Mouse (Mus musculus) MEL (cell line): ENCODE measurements around the gene Agbl5.

Experiments
- BHLHE40 ChIP-seq: IDR thresholded peaks from 2 replicates; pipeline ENCODE4 v1.6.1; 2012; ENCODE audit warnings: low read depth, mild to moderate bottlenecking, inconsistent platforms, low read length, improper control_type of control experiment, borderline replicate concordance
- CHD1 ChIP-seq: IDR thresholded peaks from 2 replicates; pipeline ENCODE4 v1.6.1; 2012; ENCODE audit warnings: low read depth, mild to moderate bottlenecking, inconsistent platforms, low read length, improper control_type of control experiment
- CTCF ChIP-seq, 3 experiments: IDR thresholded peaks in 2 of 3; conservative IDR thresholded peaks in 1 of 3; 2 replicates each; pipeline ENCODE4 v1.5.1; 2011 to 2012; ENCODE audit warnings: low read length in 3 of 3, low read depth in 2 of 3, mild to moderate bottlenecking in 2 of 3, improper control_type of control experiment in 1 of 3, inconsistent platforms in 1 of 3, mixed read lengths in 1 of 3, moderate library complexity in 1 of 3; ENCODE audit not compliant: control insufficient read depth in 1 of 3, insufficient read depth in 1 of 3, poor library complexity in 1 of 3, severe bottlenecking in 1 of 3
- GABPA ChIP-seq: IDR thresholded peaks from 2 replicates; pipeline ENCODE4 v1.6.1; 2012; ENCODE audit warnings: low read depth, mild to moderate bottlenecking, inconsistent platforms, low read length, improper control_type of control experiment, moderate library complexity
- GATA1 ChIP-seq: IDR thresholded peaks from 2 replicates; pipeline ENCODE4 v1.6.1; 2011; ENCODE audit warnings: low read depth, low read length, improper control_type of control experiment
- UBTF ChIP-seq: IDR thresholded peaks from 2 replicates; pipeline ENCODE4 v1.6.1; 2012; ENCODE audit warnings: low read depth, mild to moderate bottlenecking, inconsistent platforms, low read length, improper control_type of control experiment, moderate library complexity, borderline replicate concordance; ENCODE audit not compliant: insufficient read depth

GRCm38 (mm10) chr5:30901860-30902259 is 13.4 kb downstream of the Agbl5 start:
- TF ChIP-seq GABPA (no peak), BHLHE40 (no peak), CTCF (IDR thresholded peaks at IDR 0.05 in 2 of 3, conservative IDR thresholded peaks at IDR 0.05 in 1 of 3; ENCODE audit: control insufficient read depth in 1 of 3, insufficient read depth in 1 of 3, low read depth in 2 of 3, low read length in 3 of 3, poor library complexity in 1 of 3, severe bottlenecking in 1 of 3) (no peak), CHD1 (no peak), GATA1 (no peak), UBTF (no peak)
